Mouse (Mus musculus) mature B cell (primary cell): ENCODE results near the gene Brd2.

ENCODE experiments used
- in situ Hi-C: fragments of 300-500 bp; cut with MboI; formaldehyde crosslinking; loops from 2 replicates; pipeline ENCODE4 v1.14.3; 2019

The Brd2 gene

GRCm38 (mm10) chr17:34116736-34117370 is 5.6 kb downstream of the Brd2 start:
- in situ Hi-C loops: no loop called here

- in situ Hi-C loops: no loop called here
Observed at GRCm38 (mm10) chr17:34114114-34114513, 8.3 kb downstream of the Brd2 start.

GRCm38 (mm10) chr17:34110309-34110708 is 12.1 kb downstream of the Brd2 start:
- in situ Hi-C loops: no loop called here

- in situ Hi-C loops: no loop called here
Observed at GRCm38 (mm10) chr17:34109806-34110195, 12.6 kb downstream of the Brd2 start.

- in situ Hi-C loops: no loop called here
Observed at GRCm38 (mm10) chr17:34109038-34109805, 13.2 kb downstream of the Brd2 start.

- in situ Hi-C loops: no loop called here
Observed at GRCm38 (mm10) chr17:34108460-34108859, 14.0 kb downstream of the Brd2 start.

GRCm38 (mm10) chr17:34107109-34107867 is 15.1 kb downstream of the Brd2 start:
- in situ Hi-C loops: no loop called here

GRCm38 (mm10) chr17:34106555-34106954 is 15.9 kb downstream of the Brd2 start:
- in situ Hi-C loops: no loop called here

- in situ Hi-C loops: no loop called here
Observed at GRCm38 (mm10) chr17:34104804-34105203, 17.6 kb downstream of the Brd2 start.

GRCm38 (mm10) chr17:34102831-34103230 is 19.6 kb downstream of the Brd2 start:
- in situ Hi-C loops: no loop called here

- in situ Hi-C loops: no loop called here
Observed at GRCm38 (mm10) chr17:34101604-34102032, 20.8 kb downstream of the Brd2 start.

GRCm38 (mm10) chr17:34101185-34101584 is 21.2 kb downstream of the Brd2 start:
- in situ Hi-C loops: no loop called here

- in situ Hi-C loops: loop anchor here (5.0 kb wide), 1 partner anchor 68 kb away; no protein-coding TSS in a partner anchor
Observed at GRCm38 (mm10) chr17:34099531-34099930, 22.9 kb downstream of the Brd2 start.

- in situ Hi-C loops: loop anchor here (5.0 kb wide), 1 partner anchor 68 kb away; no protein-coding TSS in a partner anchor
Observed at GRCm38 (mm10) chr17:34098709-34099479, 23.5 kb downstream of the Brd2 start.

GRCm38 (mm10) chr17:34097272-34097671 is 25.2 kb downstream of the Brd2 start:
- in situ Hi-C loops: loop anchor here (5.0 kb wide), 1 partner anchor 70 kb away; no protein-coding TSS in a partner anchor

- in situ Hi-C loops: loop anchor here (5.0 kb wide), 1 partner anchor 71 kb away; no protein-coding TSS in a partner anchor
Observed at GRCm38 (mm10) chr17:34096497-34097010, 25.9 kb downstream of the Brd2 start.

GRCm38 (mm10) chr17:34094283-34095035 is 28.0 kb downstream of the Brd2 start:
- in situ Hi-C loops: loop anchor here (5.0 kb wide), 1 partner anchor 73 kb away; no protein-coding TSS in a partner anchor

- in situ Hi-C loops: no loop called here
Observed at GRCm38 (mm10) chr17:34093199-34093874, 29.1 kb downstream of the Brd2 start.

GRCm38 (mm10) chr17:34092197-34092875 is 30.1 kb downstream of the Brd2 start, which contains the start of gene H2-Oa:
TSS of gene H2-Oa (plus strand) at chr17:34092340.
- in situ Hi-C loops: no loop called here
